Comparison of ENCODE assay signal across 22 mouse cellular contexts in genomic region chr2:19607852-19608251, GRCm38 (mm10). TPM values are rescaled to one million over a fixed set of nuclear protein-coding genes. Genes with fewer than 3 reads are reported as not detected.
DNase-seq lines count a peak whose midpoint lies in the region; ATAC-seq and TF ChIP-seq lines count a peak whose summit lies in the region.
"Had no signal": no experiment of that assay in that cellular context is flagged by ENCODE, and none has a peak within 500 bp of the region (broad histone marks: within the 10 kb centered on the region; RNA-seq: fewer than 3 reads in every experiment).

No protein-coding gene starts in this region.

- 0 out of 2 replicates have a peak overlapping the region, but pooled peaks have one; percentile 8 for H3K27ac ChIP-seq in left cerebral cortex, adult 2 months
- H3K27ac ChIP-seq: embryonic facial prominence, embryonic 13.5 days; forebrain, embryonic 13.5 days; heart, embryonic 10.5 days; hindbrain, embryonic 12.5 days had no signal

- no peak overlapping the region for H3K4me3 ChIP-seq in left cerebral cortex, adult 2 months
- H3K4me3 ChIP-seq: embryonic facial prominence, embryonic 13.5 days; forebrain, embryonic 13.5 days; heart, embryonic 10.5 days; hindbrain, embryonic 12.5 days had no signal

- ATAC-seq in frontal cortex, adult (ENCODE audit: low TSS enrichment) = peak; percentile 72
- ATAC-seq: forebrain, embryonic 13.5 days; hindbrain, embryonic 16.5 days; inflammation-experienced regulatory T-cells, adult 6 months; intestine, postnatal 0 days had no signal

- TF ChIP-seq CTCF in left cerebral cortex, adult 2 months (IDR thresholded peaks at IDR 0.05) = no peak

- DNase-seq in frontal cortex, postnatal 25 days (ENCODE audit: low spot score in 2 of 2) = no peak
- DNase-seq in heart, adult 8-10 months (ENCODE audit: low spot score) = peak; percentile 24
- DNase-seq in heart, adult 9 months (ENCODE audit: low spot score in 2 of 2) = no peak
- DNase-seq in left cerebral cortex, adult 2 months (ENCODE audit: extremely low spot score in 1 of 2, low spot score in 2 of 2) = no peak
- DNase-seq in left cerebral cortex, postnatal 4 days = no peak
- no peak for DNase-seq in kidney, adult 18-20 months
- DNase-seq: adrenal gland, postnatal 10 days; cerebellum, adult 11-12 months; cerebellum, adult 9-10 months; cerebellum, postnatal 25 days; heart, postnatal 4 days had no signal

- intact Hi-C loops in left cerebral cortex, adult 2 months (cut with DNase I) = no loop called here
- intact Hi-C loops in left cerebral cortex, postnatal 4 days (cut with DNase I) = no loop called here

RNA-seq across cellular contexts. Expression of gene Otud1, which starts 49.7 kb away (rescaled TPM):
- 10 to 100 TPM; 12.5 to 30.7 (median 21.5) TPM for total RNA-seq in heart, adult 8-10 months (2022)
- 10 to 100 TPM; 27.4 to 27.8 TPM for total RNA-seq in left cerebral cortex, adult 2 months (2021)
- total RNA-seq in left cerebral cortex, postnatal 4 days (2021) = 10 to 100 TPM; 11.3 to 11.6 TPM

RNA-seq across cellular contexts. Expression of gene 4921504E06Rik, which starts 54.1 kb away (rescaled TPM):
- not detected for total RNA-seq in heart, adult 8-10 months (2022)
- total RNA-seq in left cerebral cortex, adult 2 months (2021) = not detected
- total RNA-seq in left cerebral cortex, postnatal 4 days (2021) = not detected
- total RNA-seq: adrenal gland, postnatal 10 days; adrenal gland, postnatal 4 days; gastrocnemius, postnatal 4 days; heart, postnatal 4 days; MEL had no signal
